Mouse (Mus musculus) ES-E14 (cell line): Measurements from ENCODE around the gene Tmem222.

ENCODE experiments used
- CHD2 ChIP-seq: IDR thresholded peaks from 2 replicates; pipeline ENCODE4 v1.6.1; 2014; ENCODE audit warnings: mild to moderate bottlenecking, low read depth, low read length, inconsistent platforms
- HCFC1 ChIP-seq: IDR thresholded peaks from 2 replicates; pipeline ENCODE4 v1.6.1; 2012; ENCODE audit warnings: low read length, inconsistent platforms, borderline replicate concordance; ENCODE audit not compliant: insufficient read depth
- MAFK ChIP-seq: IDR thresholded peaks from 2 replicates; pipeline ENCODE4 v1.6.1; 2014; ENCODE audit warnings: mild to moderate bottlenecking, low read depth, low read length, inconsistent platforms; ENCODE audit not compliant: insufficient read depth
- ZC3H11A ChIP-seq: IDR thresholded peaks from 2 replicates; pipeline ENCODE4 v1.6.1; 2012; ENCODE audit warnings: low read depth, mild to moderate bottlenecking, inconsistent platforms, low read length, borderline replicate concordance
- ZNF384 ChIP-seq: IDR thresholded peaks from 2 replicates; pipeline ENCODE4 v1.6.1; 2012; ENCODE audit warnings: low read depth, low read length, inconsistent platforms

DNA sequence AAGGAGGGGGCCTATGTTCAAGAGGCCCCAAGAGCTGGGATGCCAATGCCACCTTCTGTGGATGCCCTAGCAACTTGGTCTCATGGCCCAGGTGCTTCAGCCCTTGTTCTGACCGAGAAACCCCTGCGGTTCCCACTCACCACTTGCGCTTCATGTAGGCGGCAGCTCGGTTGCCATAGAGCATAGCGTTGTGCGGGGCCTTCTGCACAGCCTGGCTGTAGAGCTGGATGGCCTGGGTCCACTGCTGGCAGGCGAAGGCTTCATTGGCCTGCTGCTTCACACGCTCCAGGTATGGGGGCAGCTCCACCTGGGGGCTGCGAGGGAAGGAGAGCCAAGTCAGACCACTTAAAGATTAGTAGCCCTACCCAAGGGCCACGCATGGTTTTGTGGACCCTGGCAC is 22.8 kb upstream of the Tmem222 start:
- no peak for TF ChIP-seq ZNF384
- TF ChIP-seq ZC3H11A, result no peak
- TF ChIP-seq CHD2, result no peak
- no peak for TF ChIP-seq HCFC1
- no peak for TF ChIP-seq MAFK
